Mouse (Mus musculus) cerebellum, adult 2 months (tissue): Measurements from ENCODE around the gene Syt2. TPM values are rescaled to one million over a fixed set of nuclear protein-coding genes. Genes with fewer than 3 reads are reported as not detected.

Experiments
- DNase-seq, 2 experiments: peaks; one replicate each; pipeline ENCODE4 v3.0.0; 2021
- H3K27ac ChIP-seq: fragments of 200-500 bp; 2 replicates; pipeline ENCODE4 v1.5.1; 2012; ENCODE audit warnings: low read length, control low read depth, inconsistent platforms; ENCODE audit not compliant: insufficient read depth
- H3K27me3 ChIP-seq: fragments of 200-500 bp; 2 replicates; pipeline ENCODE4 v1.6.1; 2012; ENCODE audit warnings: inconsistent platforms, mild to moderate bottlenecking, low read length, moderate library complexity; ENCODE audit not compliant: control insufficient read depth, insufficient read depth
- H3K4me1 ChIP-seq: fragments of 200-500 bp; 2 replicates; pipeline ENCODE4 v1.6.1; 2011; ENCODE audit warnings: low read length; ENCODE audit not compliant: control insufficient read depth, insufficient read depth
- H3K4me3 ChIP-seq: fragments of 200-500 bp; replicated peaks from 2 replicates; pipeline ENCODE3; 2011; ENCODE audit warnings: mild to moderate bottlenecking, low read depth, low read length, control low read depth; ENCODE audit not compliant: insufficient read depth
- CTCF ChIP-seq: fragments of 200-500 bp; IDR thresholded peaks from 2 replicates; pipeline ENCODE4 v1.5.1; 2011; ENCODE audit warnings: low read depth, mild to moderate bottlenecking, control low read depth, low read length, moderate library complexity, borderline replicate concordance; ENCODE audit not compliant: insufficient read depth
- POLR2A ChIP-seq: fragments of 200-500 bp; IDR thresholded peaks from 2 replicates; pipeline ENCODE4 v1.6.1; 2011; ENCODE audit warnings: low read length, control low read depth, borderline replicate concordance; ENCODE audit not compliant: insufficient read depth
- WGBS: fragments of 180-500 bp; shearing (Covaris S2); methylation state at CpG from one replicate; pipeline ENCODE4 v1.1.7; 2018; 5-methylcytosine and 5-hydroxymethylcytosine counted together
- polyA plus RNA-seq: library from polyadenylated mRNA; depleted of rRNA; stranded (reverse); fragments of >200 nt; gene quantifications from 2 replicates; pipeline ENCODE4 v1.2.3, GENCODE M21; 2012

The Syt2 gene
- polyA plus RNA-seq, 1 experiment, result 318 TPM

DNA sequence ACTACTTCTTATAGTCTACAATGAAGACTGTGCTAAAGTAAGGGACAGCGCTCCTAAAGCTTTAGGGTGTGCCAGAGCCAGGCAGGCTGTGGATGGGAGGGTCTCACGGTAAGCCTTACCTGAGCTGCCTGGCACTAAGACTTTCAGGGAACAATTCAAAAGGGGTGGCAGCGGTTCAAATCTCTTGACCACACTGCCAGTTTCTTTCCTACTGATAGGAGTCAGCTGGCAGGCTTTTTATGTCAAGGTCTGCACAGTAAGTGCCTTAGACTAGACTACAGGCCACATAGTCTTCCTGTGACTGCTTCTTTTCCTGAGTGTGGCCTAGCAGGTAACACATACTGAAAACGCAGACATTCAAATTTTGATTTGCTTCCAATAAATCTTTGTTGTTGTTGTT lies 116.8 kb downstream of the Syt2 start:
- DNase-seq, result no peak
- 52% methylated on average over 4 of the region's 4 CpGs for WGBS
- TF ChIP-seq CTCF, result no peak
- TF ChIP-seq POLR2A, result no peak
- no peak overlapping the region for H3K27ac ChIP-seq
- peaks cover 18% of the 10 kb centered on the region for H3K4me1 ChIP-seq
- H3K4me3 ChIP-seq, result no peak overlapping the region
- H3K27me3 ChIP-seq, result no peaks in the 10 kb centered on the region

DNA sequence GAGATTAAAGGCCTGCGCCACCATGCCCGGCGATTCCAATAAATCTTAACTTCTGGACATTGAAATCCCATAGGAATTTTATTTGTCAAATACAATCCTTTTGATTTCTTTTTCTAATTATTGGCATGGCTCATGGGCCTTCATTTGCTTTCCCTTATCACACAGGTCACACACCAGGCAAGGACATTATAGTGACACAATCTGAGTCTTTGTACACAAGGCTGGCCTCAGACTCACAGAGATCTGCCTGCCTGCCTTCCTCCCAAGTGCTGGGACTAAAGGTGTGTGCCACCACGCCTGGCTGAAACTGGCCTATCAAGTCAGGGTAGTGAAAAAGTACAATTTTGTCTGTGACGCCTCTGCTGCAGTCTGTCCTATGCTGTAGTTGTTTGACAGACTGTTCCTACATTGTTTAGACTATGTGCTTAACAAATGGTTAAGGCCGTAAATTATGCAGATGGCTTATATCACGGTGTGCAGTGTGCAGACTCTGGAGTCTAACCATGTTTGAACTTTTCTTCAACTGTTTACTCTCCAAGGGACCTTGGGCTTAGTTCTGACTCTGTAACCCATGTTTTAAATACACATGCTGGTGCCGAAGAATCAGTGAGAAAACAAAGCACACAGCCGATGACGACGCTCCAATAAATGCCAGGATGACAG lies 117.4 kb downstream of the Syt2 start:
- TF ChIP-seq CTCF, result no peak
- TF ChIP-seq POLR2A, result no peak
- Histone ChIP-seq H3K27ac (no peak overlapping the region), H3K4me3 (no peak overlapping the region), H3K27me3 (no peaks in the 10 kb centered on the region), H3K4me1 (peaks cover 15% of the 10 kb centered on the region)
- WGBS, result 85% methylated on average over 11 of the region's 11 CpGs
- no peak for DNase-seq

DNA sequence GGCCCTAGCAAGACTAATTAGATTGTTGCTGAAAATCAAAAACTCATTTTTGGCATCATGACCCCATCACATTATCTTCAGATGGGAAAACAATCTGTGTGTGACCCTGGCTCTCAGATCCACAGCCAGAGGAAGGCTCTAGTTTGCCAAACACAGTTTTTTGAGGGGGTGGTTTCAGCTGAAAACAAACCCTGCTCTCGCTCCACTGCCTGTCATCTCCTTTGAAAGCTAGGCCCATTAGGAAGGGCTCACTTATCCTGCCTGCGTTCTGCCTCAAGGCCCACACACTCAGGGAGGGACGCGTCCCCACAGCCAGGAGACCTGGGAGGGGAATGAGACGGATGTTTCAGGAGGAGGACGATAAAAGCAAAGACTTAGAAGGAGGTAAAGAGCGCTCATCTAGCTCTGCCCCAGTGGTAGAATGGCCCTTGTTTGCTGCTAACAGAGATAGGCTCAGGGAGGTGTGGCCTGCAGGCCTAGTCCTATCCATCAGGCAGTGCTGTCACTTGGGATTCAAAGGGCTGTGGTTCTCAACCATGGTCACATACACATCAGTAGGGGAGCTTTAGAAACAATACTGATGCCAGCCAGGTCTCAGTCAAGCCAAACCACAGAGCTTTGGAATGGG lies 118.5 kb downstream of the Syt2 start:
- WGBS, result 62% methylated on average over 7 of the region's 7 CpGs
- Histone ChIP-seq H3K4me1 (peaks cover 5% of the 10 kb centered on the region), H3K27ac (no peak overlapping the region), H3K4me3 (no peak overlapping the region), H3K27me3 (no peaks in the 10 kb centered on the region)
- no peak for DNase-seq
- TF ChIP-seq POLR2A (no peak), CTCF (no peak)

DNA sequence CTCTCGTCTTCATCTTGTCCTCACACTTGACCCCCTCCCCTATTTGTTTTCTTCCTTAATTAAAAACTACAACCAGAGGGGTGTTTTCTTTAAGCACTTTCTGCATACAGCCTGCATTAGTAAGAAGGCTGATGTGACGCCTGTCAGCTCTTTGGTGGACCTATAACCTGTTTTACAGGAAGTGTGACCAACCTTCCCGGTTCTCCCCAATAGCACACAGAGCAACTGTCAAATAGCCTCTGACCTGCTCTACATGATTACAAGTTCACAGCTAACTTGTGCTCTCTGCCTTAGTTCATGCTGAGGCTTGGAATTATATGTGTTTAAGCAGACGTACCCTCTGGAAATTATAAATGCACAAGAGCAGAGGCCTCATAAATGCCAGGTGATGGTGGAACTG lies 120.0 kb downstream of the Syt2 start:
- 93% methylated on average over 4 of the region's 4 CpGs for WGBS
- Histone ChIP-seq H3K4me3 (no peak overlapping the region), H3K27me3 (no peaks in the 10 kb centered on the region), H3K4me1 (peaks cover 3% of the 10 kb centered on the region), H3K27ac (no peak overlapping the region)
- no peak for DNase-seq
- TF ChIP-seq CTCF (no peak), POLR2A (no peak)

DNA sequence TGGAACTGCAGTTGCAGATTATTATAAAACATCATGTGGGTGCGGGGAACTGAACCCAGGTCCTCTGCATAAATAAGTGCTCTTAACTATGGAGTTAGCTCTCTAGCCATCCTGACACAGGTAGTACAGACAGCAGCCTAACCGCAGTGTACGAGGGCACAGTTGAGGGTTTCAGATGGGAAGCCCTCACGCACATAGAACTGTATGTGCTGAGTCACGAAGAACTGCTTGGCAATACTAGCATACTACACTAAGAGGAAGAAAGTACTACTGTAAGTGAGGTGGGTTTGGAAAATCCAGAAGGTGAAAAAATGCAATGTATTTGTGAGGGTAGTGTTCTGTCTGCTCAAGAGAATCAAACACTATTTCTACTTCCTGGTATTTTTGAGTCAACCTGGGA lies 123.8 kb downstream of the Syt2 start:
- H3K27ac ChIP-seq, result no peak overlapping the region
- no peaks in the 10 kb centered on the region; the same call in 1 of the 2 replicates for H3K4me1 ChIP-seq
- H3K4me3 ChIP-seq, result no peak overlapping the region
- DNase-seq, result no peak
- TF ChIP-seq CTCF, result no peak
- TF ChIP-seq POLR2A, result no peak
- H3K27me3 ChIP-seq, result no peaks in the 10 kb centered on the region
- whole genome bisulfite sequencing, result 97% methylated on average over 5 of the region's 5 CpGs

DNA sequence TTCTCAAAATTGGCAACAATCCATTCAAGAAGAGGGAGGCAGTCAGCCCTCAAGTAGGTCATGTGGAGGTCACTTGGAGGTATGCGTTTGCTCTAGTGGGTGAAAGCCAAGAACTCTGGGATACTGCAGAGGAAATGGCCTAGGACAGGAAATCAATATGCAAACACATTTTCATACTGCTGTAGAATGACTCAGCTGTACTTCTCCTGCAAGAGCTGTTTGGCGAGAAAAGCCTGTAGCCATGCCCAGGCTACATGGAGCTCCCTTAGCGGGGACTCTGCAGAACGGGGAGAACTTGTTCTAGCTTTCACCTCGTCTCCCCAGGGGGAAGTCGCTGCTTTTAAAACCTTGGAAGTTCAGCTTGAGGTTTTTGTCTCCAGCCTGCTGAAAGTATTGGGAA lies 124.9 kb downstream of the Syt2 start:
- no peak for DNase-seq

DNA sequence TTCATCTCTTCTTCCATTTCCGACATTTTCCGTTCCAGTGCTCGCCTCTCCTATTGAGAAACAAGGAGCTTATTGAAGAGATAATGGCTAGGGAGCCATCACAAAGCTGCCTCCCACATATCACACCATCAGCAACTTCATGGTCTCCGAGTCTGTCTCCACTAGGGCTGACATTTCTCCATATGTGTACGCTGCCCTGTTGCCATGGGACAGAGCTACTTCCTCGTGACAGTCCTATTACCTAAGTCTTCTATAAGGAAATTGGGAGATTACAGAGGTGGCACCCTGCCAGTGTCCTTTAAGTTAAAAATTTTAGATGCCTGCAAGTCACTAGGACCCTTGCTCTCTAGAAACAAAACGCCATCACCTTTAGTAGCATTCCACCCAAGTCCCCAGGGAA lies 125.5 kb downstream of the Syt2 start:
- H3K27me3 ChIP-seq, result no peaks in the 10 kb centered on the region
- no peaks in the 10 kb centered on the region; the same call in 1 of the 2 replicates for H3K4me1 ChIP-seq
- H3K4me3 ChIP-seq, result no peak overlapping the region
- H3K27ac ChIP-seq, result no peak overlapping the region
- 90% methylated on average over 7 of the region's 7 CpGs for WGBS
- TF ChIP-seq POLR2A, result no peak
- TF ChIP-seq CTCF, result no peak
- no peak for DNase-seq

More for the DNA sequence above, 124.9 kb downstream of the Syt2 start:
- no peak overlapping the region for H3K27ac ChIP-seq
- no peak for TF ChIP-seq CTCF
- H3K27me3 ChIP-seq, result no peaks in the 10 kb centered on the region
- H3K4me3 ChIP-seq, result no peak overlapping the region
- WGBS, result 64% methylated on average over 6 of the region's 6 CpGs
- no peaks in the 10 kb centered on the region; the same call in 1 of the 2 replicates for H3K4me1 ChIP-seq

DNA sequence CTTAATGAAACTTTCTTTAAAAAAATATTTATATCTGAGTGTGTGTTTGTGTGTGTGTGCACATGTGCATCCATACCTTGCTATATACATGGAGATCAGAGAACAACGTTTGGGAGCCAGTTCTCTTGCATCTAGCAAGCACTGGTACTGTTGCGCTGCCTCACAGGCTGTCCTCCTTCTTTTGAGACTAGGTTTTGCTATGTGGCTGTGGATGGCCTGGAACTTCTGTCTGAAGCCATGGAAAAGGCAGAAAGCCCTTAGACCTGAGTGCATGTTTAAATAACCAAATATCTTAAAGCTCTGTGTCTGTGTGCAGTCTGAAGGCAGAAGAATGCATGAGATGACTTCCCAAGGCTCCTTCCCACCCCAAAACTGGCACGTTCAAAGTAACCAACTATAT lies 126.3 kb downstream of the Syt2 start:
- no peaks in the 10 kb centered on the region for H3K27me3 ChIP-seq
- TF ChIP-seq POLR2A (no peak), CTCF (no peak)
- H3K27ac ChIP-seq, result no peak overlapping the region
- peaks cover under 1% of the 10 kb centered on the region; the same call in 1 of the 2 replicates for H3K4me1 ChIP-seq
- no peak for DNase-seq
- H3K4me3 ChIP-seq, result no peak overlapping the region
- WGBS, result 81% methylated on average over 3 of the region's 3 CpGs
